Mouse (Mus musculus) C2C12 (cell line): Measurements from ENCODE around the gene Olfr1353.
"Not testable (repeated sequence)": the region's sequence is repeated elsewhere in the genome, so short reads cannot be mapped to it uniquely, and the experiment has no call there.

Experiments used
- CEBPB ChIP-seq: IDR thresholded peaks from one replicate; pipeline ENCODE4 v1.6.1; 2011; ENCODE audit warnings: low read depth, mild to moderate bottlenecking, control low read depth, moderate library complexity
- CTCF ChIP-seq: IDR thresholded peaks from one replicate; pipeline ENCODE4 v1.5.1; 2011; ENCODE audit not compliant: control insufficient read depth, insufficient read depth, insufficient read length
- MAX ChIP-seq: IDR thresholded peaks from one replicate; pipeline ENCODE4 v1.6.1; 2011; ENCODE audit warnings: mild to moderate bottlenecking, control low read depth
- MYOD1 ChIP-seq: IDR thresholded peaks from one replicate; pipeline ENCODE4 v1.6.1; 2011; ENCODE audit warnings: low read depth; ENCODE audit not compliant: control insufficient read depth, insufficient read length
- MYOG ChIP-seq: IDR thresholded peaks from one replicate; pipeline ENCODE4 v1.6.1; 2011; ENCODE audit not compliant: control insufficient read depth, insufficient read length; ENCODE audit errors: extremely low read depth

DNA sequence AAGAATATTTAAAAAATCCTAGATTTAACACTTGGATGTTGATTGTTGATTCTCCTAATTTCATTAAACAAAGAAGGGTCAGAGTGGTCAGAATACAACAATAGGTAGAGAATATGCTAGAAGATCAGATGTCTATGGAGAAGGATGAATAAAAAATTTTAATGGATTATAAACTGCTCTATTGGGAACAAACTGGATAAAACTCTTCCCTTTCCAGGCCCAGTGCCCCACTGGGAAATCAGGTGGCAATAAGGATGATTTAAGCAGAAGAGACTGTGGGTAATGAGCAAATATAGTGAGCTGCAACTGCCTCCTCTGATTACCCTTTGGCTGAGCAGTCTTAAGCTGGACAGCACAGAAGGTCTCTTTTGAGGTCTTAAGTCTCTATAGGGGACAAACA is at the start of gene Olfr1353:
- TF ChIP-seq CTCF, MYOG, MAX, CEBPB, MYOD1: not testable (repeated sequence)
